Mouse (Mus musculus): ENCODE measurements around the gene Xntrpc. TPM values are rescaled to one million over a fixed set of nuclear protein-coding genes. Genes with fewer than 3 reads are reported as not detected.
A peak's percentile ranks its signal among the peaks of the same experiment; 100 is the strongest.

The Xntrpc gene
- total RNA-seq, 2 experiments from 2014 or later: 0.81 to 0.92 TPM

DNA sequence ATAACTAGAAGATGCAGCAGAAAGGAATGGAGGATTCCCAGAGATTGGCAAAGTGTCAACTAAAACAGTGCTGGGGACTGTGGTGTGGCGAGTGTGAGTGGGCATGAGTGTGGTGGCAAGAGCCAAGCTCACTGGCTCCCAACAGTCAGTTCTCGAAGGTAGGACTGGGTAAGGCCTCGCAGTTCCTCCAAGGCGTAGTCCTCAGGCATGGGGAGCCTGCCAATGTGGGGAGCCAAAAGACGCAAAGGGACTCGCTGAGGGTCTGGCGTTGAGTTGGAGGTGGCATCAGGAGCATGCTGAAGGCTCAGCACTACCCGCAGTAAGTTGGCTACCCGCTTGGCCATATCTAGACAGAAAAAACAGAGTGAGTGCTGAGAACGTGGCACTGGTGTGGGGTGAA, 54.8 kb downstream of the Xntrpc start:
- intact Hi-C loops (cut with DNase I): no loop called here
- DNase-seq: no peak

- DNase-seq: no peak
- intact Hi-C loops (cut with DNase I): no loop called here
These were observed 66.9 kb downstream of the Xntrpc start for GRCm38 (mm10) chr7:102132395-102132794.

- peak; percentile 15 to 36 for DNase-seq
- intact Hi-C loops (cut with DNase I): no loop called here
These were observed 72.0 kb downstream of the Xntrpc start for GRCm38 (mm10) chr7:102137464-102137863.

DNA sequence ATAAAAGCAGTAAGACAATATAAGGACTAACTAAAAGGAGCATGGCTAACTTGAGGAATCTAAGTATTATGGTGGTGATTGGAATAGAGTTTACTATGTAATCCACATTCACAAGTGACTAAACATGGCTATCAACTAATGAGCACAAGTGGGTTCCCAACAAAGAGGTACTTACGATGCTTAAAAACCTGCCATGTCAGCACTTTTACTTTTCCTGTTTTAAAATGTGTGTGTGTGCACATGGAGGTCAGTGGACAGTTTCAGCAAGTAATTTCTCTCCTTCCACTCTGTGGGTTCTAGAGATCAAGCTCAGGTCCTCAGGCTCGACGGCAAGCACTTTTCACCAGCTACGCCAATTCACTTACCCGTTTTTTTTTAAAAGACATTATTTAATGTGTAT, 72.4 kb downstream of the Xntrpc start:
- intact Hi-C loops (cut with DNase I): no loop called here

More for the DNA sequence above, 72.4 kb downstream of the Xntrpc start:
- no peak for DNase-seq

Other genes with a start within 250 kb of the Xntrpc start
- under 1 TPM; 0.42 to 0.48 TPM for gene Phox2a, start 247.4 kb upstream of the Xntrpc start, total RNA-seq (2021)
- 100 to 1,000 TPM; 135 to 140 TPM for gene Inppl1, start 227.5 kb upstream of the Xntrpc start, total RNA-seq (2021)
- 1 to 10 TPM; 2.3 to 3.8 TPM for gene Folr2, start 208.5 kb upstream of the Xntrpc start, total RNA-seq (2021)
- gene Anapc15, start 202.0 kb upstream of the Xntrpc start, total RNA-seq (2021): 10 to 100 TPM; 21.5 to 28.7 TPM
- gene Folr1, start 194.9 kb upstream of the Xntrpc start, total RNA-seq (2021): 1 to 10 TPM in 1 of 2 experiments, under 1 TPM in 1; 0.72 to 1.2 TPM
- gene Lamtor1, start 159.8 kb upstream of the Xntrpc start, total RNA-seq (2021): 100 to 1,000 TPM in 1 of 2 experiments, 10 to 100 TPM in 1; 99.8 to 107 TPM
- gene Tomt, start 159.4 kb upstream of the Xntrpc start, total RNA-seq (2021): not detected
- gene Lrrc51, start 131.8 kb upstream of the Xntrpc start, total RNA-seq (2021): 1 to 10 TPM; 2.4 to 2.9 TPM
- gene Numa1, start 131.6 kb upstream of the Xntrpc start, total RNA-seq (2021): 100 to 1,000 TPM in 1 of 2 experiments, 10 to 100 TPM in 1; 97.4 to 113 TPM
- 1 to 10 TPM; 4.4 to 5.7 TPM for gene Il18bp, start 47.0 kb upstream of the Xntrpc start, total RNA-seq (2021)
- gene Rnf121, start 244 bp upstream of the Xntrpc start, total RNA-seq (2021): 10 to 100 TPM; 20.4 to 24.3 TPM
- gene Xndc1, start 202 bp upstream of the Xntrpc start, total RNA-seq (2021): 10 to 100 TPM in 1 of 2 experiments, 1 to 10 TPM in 1; 9.6 to 10.9 TPM
- gene Trpc2, start 17.4 kb downstream of the Xntrpc start, total RNA-seq (2021): under 1 TPM in 1 of 2 experiments, not detected in 1; 0.20 TPM
- 10 to 100 TPM; 44.2 to 46.2 TPM for gene Art1, start 36.0 kb downstream of the Xntrpc start, total RNA-seq (2021)
- 1 to 10 TPM; 1.5 to 2.1 TPM for gene Art5, start 43.8 kb downstream of the Xntrpc start, total RNA-seq (2021)
- gene Chrna10, start 51.1 kb downstream of the Xntrpc start, total RNA-seq (2021): under 1 TPM; 0.10 to 0.30 TPM
- gene Nup98, start 144.5 kb downstream of the Xntrpc start, total RNA-seq (2021): 10 to 100 TPM; 39.9 to 40.5 TPM
- gene Pgap2, start 144.5 kb downstream of the Xntrpc start, total RNA-seq (2021): 10 to 100 TPM; 55.2 to 58.0 TPM
- gene Rhog, start 190.3 kb downstream of the Xntrpc start, total RNA-seq (2021): 10 to 100 TPM; 40.8 to 42.2 TPM
- 10 to 100 TPM; 23.4 to 30.7 TPM for gene Stim1, start 202.1 kb downstream of the Xntrpc start, total RNA-seq (2021)

Measured in heart, postnatal 10 days (tissue).